Comparison of ENCODE assay signal across 8 mouse cellular contexts in the genomic region with DNA sequence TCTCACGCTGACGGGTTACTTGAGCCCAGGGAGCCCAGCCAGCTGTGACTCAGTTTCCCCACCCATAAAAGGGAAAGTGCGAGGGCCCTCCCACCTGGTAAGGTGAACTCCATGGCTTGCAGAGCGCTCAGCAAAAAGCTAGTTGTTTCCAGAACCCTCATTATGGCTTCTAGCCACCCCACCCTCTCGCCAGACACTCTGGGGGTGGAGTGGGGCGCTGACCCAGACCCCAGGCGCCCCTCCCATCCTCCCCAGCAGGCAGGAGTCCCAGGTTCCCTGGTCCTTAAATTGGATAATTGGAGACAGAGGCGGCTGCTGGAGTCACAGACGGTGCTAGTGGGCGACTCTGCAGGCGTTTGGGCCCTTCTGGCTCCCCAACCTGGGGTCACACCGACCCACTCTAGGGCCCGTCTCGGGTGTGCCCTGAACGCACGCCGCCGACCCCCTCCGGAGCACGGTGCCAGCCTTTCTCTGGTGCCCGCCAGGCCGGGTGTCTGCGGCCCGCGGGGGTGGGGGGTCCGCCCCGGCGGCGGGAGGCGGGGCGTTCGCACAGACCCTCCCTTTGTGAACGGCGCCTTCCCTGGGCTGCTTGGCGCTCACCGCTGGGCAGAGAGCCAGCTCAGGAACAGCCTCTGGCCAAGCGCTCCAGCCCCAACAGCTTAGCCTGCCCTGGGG. TPM values are rescaled to one million over a fixed set of nuclear protein-coding genes. Genes with fewer than 3 reads are reported as not detected.
DNase-seq lines count a peak whose midpoint lies in the region; ATAC-seq and TF ChIP-seq lines count a peak whose summit lies in the region.

No protein-coding gene starts in this region.

- H3K9ac ChIP-seq in forebrain, postnatal 0 days: no peak overlapping the region
- no peak overlapping the region for H3K9ac ChIP-seq in liver, embryonic 12.5 days
- peak overlapping the region; percentile 27; the same call in 1 of the 2 replicates for H3K9ac ChIP-seq in neural tube, embryonic 12.5 days

- peaks cover 16% of the 10 kb centered on the region for H3K4me1 ChIP-seq in forebrain, postnatal 0 days (ENCODE audit: insufficient read depth)
- H3K4me1 ChIP-seq in liver, embryonic 12.5 days: peaks cover 81% of the 10 kb centered on the region
- peaks cover 80% of the 10 kb centered on the region for H3K4me1 ChIP-seq in neural tube, embryonic 12.5 days

- H3K27me3 ChIP-seq in forebrain, postnatal 0 days (ENCODE audit: insufficient read depth, low read length): peaks cover 36% of the 10 kb centered on the region
- H3K27me3 ChIP-seq in liver, embryonic 12.5 days (replicated peaks): peaks cover 95% of the 10 kb centered on the region
- peaks cover 78% of the 10 kb centered on the region for H3K27me3 ChIP-seq in neural tube, embryonic 12.5 days (replicated peaks)

- no peaks in the 10 kb centered on the region for H3K9me3 ChIP-seq in forebrain, postnatal 0 days (ENCODE audit: low read length)
- no peaks in the 10 kb centered on the region for H3K9me3 ChIP-seq in liver, embryonic 12.5 days (replicated peaks)
- no peaks in the 10 kb centered on the region for H3K9me3 ChIP-seq in neural tube, embryonic 12.5 days

- peak overlapping the region; percentile 44 for H3K4me2 ChIP-seq in forebrain, postnatal 0 days (ENCODE audit: low read depth)
- H3K4me2 ChIP-seq in liver, embryonic 12.5 days: peak overlapping the region; percentile 60
- peak overlapping the region; percentile 57 for H3K4me2 ChIP-seq in neural tube, embryonic 12.5 days (replicated peaks)

- no peak for TF ChIP-seq CTCF in forebrain, postnatal 0 days (IDR thresholded peaks at IDR 0.05; ENCODE audit: low read depth)

- no peak for ATAC-seq in cerebellum, adult (ENCODE audit: insufficient number of reproducible peaks, low FRiP score, low TSS enrichment)
- peak; percentile 21; the same call in 1 of the 2 replicates for ATAC-seq in forebrain, postnatal 0 days
- ATAC-seq in liver, embryonic 12.5 days: no peak
- ATAC-seq in neural tube, embryonic 12.5 days (ENCODE audit: low FRiP score, low read depth): peak; percentile 54

- 2% methylated on average over 29 of the region's 37 CpGs for WGBS in forebrain, postnatal 0 days
- WGBS in liver, embryonic 12.5 days (ENCODE audit: insufficient replicate concordance): 5% methylated on average over 37 of the region's 37 CpGs
- under 1% methylated on average over 37 of the region's 37 CpGs for WGBS in neural tube, embryonic 12.5 days

- DNase-seq in cerebellum, adult 18-20 months: peak; percentile 64 to 76
- DNase-seq in adrenal gland, postnatal 14 days: peak; percentile 82
- peak; percentile 67 for DNase-seq in forebrain, postnatal 0 days
- peak; percentile 49 for DNase-seq in induced T-regulatory cell, adult 2 months (ENCODE audit: low read depth)
- DNase-seq in spleen, postnatal 4 days (ENCODE audit: low spot score in 2 of 2): no peak

- H3K27ac ChIP-seq in forebrain, postnatal 0 days (ENCODE audit: low read depth, low read length): no peak overlapping the region
- no peak overlapping the region for H3K27ac ChIP-seq in liver, embryonic 12.5 days
- H3K27ac ChIP-seq in neural tube, embryonic 12.5 days: 0 out of 2 replicates have a peak overlapping the region, but pooled peaks have one; percentile 11

- peak overlapping the region; percentile 3; the same call in 1 of the 2 replicates for H3K4me3 ChIP-seq in forebrain, postnatal 0 days (ENCODE audit: low read depth, low read length)
- H3K4me3 ChIP-seq in liver, embryonic 12.5 days: peak overlapping the region; percentile 30
- H3K4me3 ChIP-seq in neural tube, embryonic 12.5 days: peak overlapping the region; percentile 25

- H3K36me3 ChIP-seq in forebrain, postnatal 0 days (ENCODE audit: insufficient read depth): no peaks in the 10 kb centered on the region
- H3K36me3 ChIP-seq in liver, embryonic 12.5 days: no peaks in the 10 kb centered on the region
- no peaks in the 10 kb centered on the region for H3K36me3 ChIP-seq in neural tube, embryonic 12.5 days

RNA-seq across cellular contexts. Expression of gene Gadd45b, which starts 6.4 kb away (rescaled TPM):
- total RNA-seq in adrenal gland, postnatal 14 days (2021): 29.8 and 91.3 TPM in 2 replicates
- total RNA-seq in forebrain, postnatal 0 days (2014; rRNA removed): 5.0 and 5.8 TPM in 2 replicates
- 6.5 and 7.7 TPM in 2 replicates for polyA plus RNA-seq in forebrain, postnatal 0 days (2015; fragmentation: Nextera tagmentation; extraction: Ambion mirVana)
- polyA plus RNA-seq in liver, embryonic 12.5 days (2016; fragmentation: Nextera tagmentation; extraction: Ambion mirVana): 1.6 and 2.0 TPM in 2 replicates
- 7.9 and 8.0 TPM in 2 replicates for polyA plus RNA-seq in neural tube, embryonic 12.5 days (2016; fragmentation: Nextera tagmentation; extraction: Ambion mirVana)

RNA-seq across cellular contexts. Expression of gene Lmnb2, which starts 18.2 kb away (rescaled TPM):
- total RNA-seq in adrenal gland, postnatal 14 days (2021): 14.9 and 15.8 TPM in 2 replicates
- total RNA-seq in forebrain, postnatal 0 days (2014; rRNA removed): 46.1 and 46.5 TPM in 2 replicates
- 22.1 and 24.5 TPM in 2 replicates for polyA plus RNA-seq in forebrain, postnatal 0 days (2015; fragmentation: Nextera tagmentation; extraction: Ambion mirVana)
- polyA plus RNA-seq in liver, embryonic 12.5 days (2016; fragmentation: Nextera tagmentation; extraction: Ambion mirVana): 23.1 and 23.6 TPM in 2 replicates
- polyA plus RNA-seq in neural tube, embryonic 12.5 days (2016; fragmentation: Nextera tagmentation; extraction: Ambion mirVana): 57.1 and 61.3 TPM in 2 replicates

RNA-seq across cellular contexts. Expression of gene Timm13, which starts 35.5 kb away (rescaled TPM):
- total RNA-seq in adrenal gland, postnatal 14 days (2021): 252 and 257 TPM in 2 replicates
- 214 and 233 TPM in 2 replicates for total RNA-seq in forebrain, postnatal 0 days (2014; rRNA removed)
- 381 and 448 TPM in 2 replicates for polyA plus RNA-seq in forebrain, postnatal 0 days (2015; fragmentation: Nextera tagmentation; extraction: Ambion mirVana)
- 271 and 301 TPM in 2 replicates for polyA plus RNA-seq in liver, embryonic 12.5 days (2016; fragmentation: Nextera tagmentation; extraction: Ambion mirVana)
- polyA plus RNA-seq in neural tube, embryonic 12.5 days (2016; fragmentation: Nextera tagmentation; extraction: Ambion mirVana): 282 and 323 TPM in 2 replicates

Comparison
In these comparisons a context has a peak if more than half of its experiments do, and no peak if none do; other contexts are left out.
1. DNase-seq: peak in cerebellum, adult 18-20 months (2 of 2), adrenal gland, postnatal 14 days (single experiment), forebrain, postnatal 0 days (single experiment) and induced T-regulatory cell, adult 2 months (single experiment); none in spleen, postnatal 4 days (0 of 2).
2. ATAC-seq: peak in forebrain, postnatal 0 days (single experiment) and neural tube, embryonic 12.5 days (single experiment); none in cerebellum, adult (single experiment) and liver, embryonic 12.5 days (single experiment).
3. Peak in every context shown above with its lines, with median percentiles within 50 percentile points of each other: H3K4me2 ChIP-seq and H3K4me3 ChIP-seq.